Mouse (Mus musculus) ovary, adult 2 months (tissue): Measurements from ENCODE around the gene Rit1. TPM values are rescaled to one million over a fixed set of nuclear protein-coding genes. Genes with fewer than 3 reads are reported as not detected.

ENCODE experiments used
- polyA plus RNA-seq: library from polyadenylated mRNA; depleted of rRNA; stranded (reverse); fragments of >200 nt; gene quantifications from 2 replicates; pipeline ENCODE4 v1.2.3, GENCODE M21; 2012; rRNA removed

Rit1 gene
- 41.5 and 49.2 TPM in 2 replicates for polyA plus RNA-seq

GRCm38 (mm10) chr3:88716399-88717197, at the start of gene Rit1:
Rit1 (plus strand) TSS chr3:88716838.

DNA sequence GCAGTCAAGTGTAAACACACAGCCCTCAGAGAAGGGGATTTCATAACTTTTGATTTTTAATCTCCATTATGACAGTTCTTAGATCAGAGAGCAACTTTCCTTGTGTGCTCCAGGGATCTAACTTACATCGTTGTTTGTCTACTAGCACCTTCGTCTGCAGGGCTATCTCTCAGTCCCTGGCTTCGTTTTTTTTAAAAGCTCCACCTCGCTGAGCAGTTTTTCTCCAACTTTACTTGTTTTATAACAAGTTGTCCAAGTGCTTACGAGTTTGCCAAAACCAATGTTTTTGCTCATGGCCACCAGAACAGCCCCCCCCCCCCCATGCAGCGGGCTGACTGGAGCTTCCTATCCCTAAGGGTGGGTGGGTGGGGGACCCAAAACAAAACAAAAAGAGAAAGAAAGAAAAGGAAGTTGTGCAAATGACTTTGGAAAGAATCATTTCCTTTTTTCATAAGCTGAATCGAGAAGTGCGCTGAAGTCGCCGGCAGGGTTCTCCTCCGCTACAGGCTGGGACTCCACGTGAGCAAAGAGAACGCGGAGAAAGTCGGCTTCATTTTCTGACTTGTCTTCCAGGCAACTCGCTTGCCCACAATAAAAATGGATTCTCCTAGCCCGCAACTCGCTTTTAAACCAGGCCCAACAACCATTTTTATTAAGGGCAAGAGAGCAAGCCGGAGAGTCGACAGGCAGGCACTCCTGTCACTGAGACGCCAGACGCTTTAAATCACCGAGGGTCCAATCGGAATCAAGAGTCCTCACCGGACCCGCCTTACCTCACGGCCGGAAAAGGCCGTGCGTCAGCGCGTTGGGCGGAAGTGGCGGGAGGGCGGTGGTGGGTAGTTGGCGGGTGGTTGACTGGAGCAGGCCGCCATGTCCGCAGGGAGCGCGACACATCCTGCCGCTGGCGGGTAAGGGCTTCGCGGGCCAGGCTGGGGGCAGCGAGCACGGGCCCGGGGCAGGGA, 31.4 kb upstream of the Rit1 start, which contains the start of gene Khdc4:
Khdc4 (plus strand) TSS at position 824 of the 962 bp plus-strand sequence.

DNA sequence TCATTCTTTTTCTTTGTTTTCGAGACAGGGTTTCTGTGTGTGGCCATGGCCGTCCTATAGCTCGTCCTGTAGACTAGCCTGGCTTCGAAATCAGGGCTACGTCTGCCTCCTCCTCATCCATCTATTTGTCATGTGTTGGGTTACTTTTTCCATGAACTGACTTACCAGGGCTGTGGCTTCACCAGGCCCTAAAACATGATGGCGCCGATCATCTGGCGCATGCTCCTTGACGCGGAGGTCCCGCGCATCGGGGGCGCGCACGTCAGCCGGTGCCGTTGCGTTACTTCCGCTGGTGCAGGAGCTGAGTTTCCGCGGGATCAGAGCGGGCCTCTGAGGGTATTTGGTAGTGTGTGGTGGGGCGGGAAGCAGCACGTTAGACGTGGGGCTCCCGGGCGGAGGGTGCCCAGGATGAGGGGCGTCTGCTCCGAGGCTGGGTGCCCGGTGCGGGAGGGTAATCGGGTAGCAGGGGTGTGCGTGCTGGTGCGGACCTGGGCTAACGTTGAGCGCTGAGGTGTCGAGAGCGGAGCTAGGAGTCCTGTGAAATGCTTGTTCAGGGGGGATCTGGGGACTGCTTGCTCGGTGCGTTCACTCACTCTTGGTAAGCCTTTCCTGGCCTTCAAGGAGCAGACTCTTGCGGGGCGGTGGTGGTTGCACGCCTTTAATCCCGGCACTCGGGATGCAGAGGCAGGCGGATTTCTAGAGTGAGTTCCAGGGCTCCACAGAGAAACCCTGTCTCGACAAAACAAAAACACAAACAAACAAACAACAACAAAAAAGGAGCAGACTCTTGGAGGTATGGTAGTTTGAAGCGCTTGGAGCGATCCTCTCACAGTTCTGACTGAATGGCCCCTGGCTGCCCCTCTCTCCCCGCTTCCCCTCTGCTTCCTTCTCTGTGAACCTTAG, 58.6 kb downstream of the Rit1 start, which contains the start of gene Syt11:
Syt11 (minus strand) TSS at position 226 of the 903 bp plus-strand sequence.

Other genes with a start within 250 kb of the Rit1 start
- gene Lmna, start 206.9 kb upstream of the Rit1 start, polyA plus RNA-seq, result 370 and 373 TPM in 2 replicates
- gene Mex3a, start 184.4 kb upstream of the Rit1 start, polyA plus RNA-seq, result 17.5 and 19.7 TPM in 2 replicates
- 41.8 and 42.1 TPM in 2 replicates for gene Rab25, start 168.5 kb upstream of the Rit1 start, polyA plus RNA-seq
- gene Lamtor2, start 163.8 kb upstream of the Rit1 start, polyA plus RNA-seq, result 134 and 152 TPM in 2 replicates
- 89.1 and 108 TPM in 2 replicates for gene Ubqln4, start 163.1 kb upstream of the Rit1 start, polyA plus RNA-seq
- 219 and 314 TPM in 2 replicates for gene Ssr2, start 141.0 kb upstream of the Rit1 start, polyA plus RNA-seq
- 83.5 and 83.9 TPM in 2 replicates for gene Arhgef2, start 110.9 kb upstream of the Rit1 start, polyA plus RNA-seq
- not detected in 2 replicates for gene Rxfp4, start 63.7 kb upstream of the Rit1 start, polyA plus RNA-seq
- 54.8 and 71.4 TPM in 2 replicates for gene Khdc4, start 31.0 kb upstream of the Rit1 start, polyA plus RNA-seq
- gene Syt11, start 58.3 kb downstream of the Rit1 start, polyA plus RNA-seq, result 12.0 and 14.1 TPM in 2 replicates
- gene Gon4l, start 118.4 kb downstream of the Rit1 start, polyA plus RNA-seq, result 16.0 and 17.5 TPM in 2 replicates
- gene Msto1, start 197.2 kb downstream of the Rit1 start, polyA plus RNA-seq, result 45.9 and 55.4 TPM in 2 replicates
- gene Ash1l, start 233.8 kb downstream of the Rit1 start, polyA plus RNA-seq, result 8.8 and 10.1 TPM in 2 replicates
- gene Dap3, start 234.3 kb downstream of the Rit1 start, polyA plus RNA-seq, result 36.9 and 38.6 TPM in 2 replicates